Mouse (Mus musculus) CD8-positive naive resting alpha-beta T cell, adult 2 months (primary cell): ENCODE measurements around the gene Lipe.
A peak's percentile ranks its signal among the peaks of the same experiment; 100 is the strongest.
"Not testable (repeated sequence)": the region's sequence is repeated elsewhere in the genome, so short reads cannot be mapped to it uniquely, and the experiment has no call there.

Experiments
- DNase-seq, 2 experiments: peaks; one replicate each; pipeline ENCODE4 v3.0.0; 2022; ENCODE audit warnings: low read depth in 2 of 2, low spot score in 2 of 2

The Lipe gene

DNA sequence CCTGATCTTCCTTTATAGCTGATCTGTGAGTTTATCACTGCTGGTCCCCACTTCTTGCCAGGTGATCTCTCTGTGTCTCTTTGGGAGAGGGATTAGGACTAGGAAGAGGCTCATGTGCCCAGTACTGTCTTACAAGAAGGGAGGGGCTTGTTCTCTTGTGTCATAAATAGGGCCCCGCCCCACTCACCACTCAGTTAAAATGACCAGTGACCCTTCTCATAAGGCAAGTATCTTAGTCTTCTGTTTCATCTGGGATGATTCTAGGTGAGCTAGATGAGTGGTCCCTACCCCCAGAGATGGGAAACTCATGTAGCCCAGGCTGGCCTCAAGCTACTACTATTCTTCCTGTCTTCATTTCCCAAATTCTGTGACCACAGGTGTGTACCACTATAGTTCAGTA lies at the start of gene Lipe:
Lipe (minus strand) TSS at position 101 of the 400 bp plus-strand sequence.
- no peak for DNase-seq

DNA sequence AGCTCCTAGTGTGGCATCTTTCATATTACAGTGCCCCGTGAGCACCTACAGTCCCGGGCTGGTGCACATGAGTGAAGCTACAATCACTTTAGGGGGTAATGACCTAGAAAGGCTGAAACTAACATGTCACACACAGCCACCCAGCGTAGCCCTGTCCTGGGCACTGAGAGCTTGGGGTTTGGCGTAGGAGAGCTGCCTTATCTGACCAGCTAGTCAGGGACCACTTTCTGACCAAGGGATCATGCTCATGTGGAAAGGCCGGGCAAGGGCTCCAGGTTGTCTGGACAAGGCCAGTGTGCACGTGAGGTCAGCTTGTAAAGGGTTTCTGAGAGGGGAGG lies 42.3 kb upstream of the Lipe start:
- DNase-seq = no peak

DNA sequence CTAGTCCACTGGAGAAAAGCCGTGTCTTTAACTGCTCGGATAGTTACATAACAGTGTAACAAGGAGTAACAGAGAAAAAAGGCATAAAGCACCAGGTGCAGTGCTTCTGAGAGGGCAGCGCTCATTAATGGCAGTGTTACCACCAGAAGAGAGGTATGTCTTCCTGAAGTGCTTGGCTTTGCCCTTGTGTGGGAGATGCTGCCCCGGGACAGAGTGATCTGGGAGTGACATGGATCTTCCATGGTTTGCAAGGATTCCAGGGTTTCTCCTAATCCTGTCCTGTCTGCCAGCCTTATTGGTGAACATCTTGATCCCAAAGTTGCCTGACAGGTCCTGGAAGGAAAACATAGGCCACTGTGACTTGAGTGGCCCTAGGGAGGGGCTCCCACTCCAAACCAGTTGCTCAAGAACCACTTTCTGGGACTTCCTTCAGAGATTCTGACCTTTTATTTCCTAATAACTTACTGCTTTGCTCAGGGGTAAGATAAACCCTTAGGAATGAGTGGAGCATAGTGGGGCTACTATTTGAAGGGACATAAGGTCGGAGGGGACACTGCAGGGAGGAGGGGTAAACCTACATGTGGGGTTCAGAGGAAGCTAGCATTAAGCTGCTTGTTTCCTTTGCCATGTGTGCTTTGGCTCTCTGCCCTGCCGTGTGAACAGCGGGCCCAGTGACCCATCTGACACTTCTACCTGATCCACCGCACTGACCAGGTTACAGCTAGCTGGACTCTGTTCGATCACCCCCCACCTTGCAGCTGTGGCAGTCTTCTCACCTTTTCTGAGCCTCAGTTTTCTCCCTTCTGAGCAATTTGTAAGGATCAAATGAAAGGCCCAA lies 41.7 kb upstream of the Lipe start:
- DNase-seq = no peak

DNA sequence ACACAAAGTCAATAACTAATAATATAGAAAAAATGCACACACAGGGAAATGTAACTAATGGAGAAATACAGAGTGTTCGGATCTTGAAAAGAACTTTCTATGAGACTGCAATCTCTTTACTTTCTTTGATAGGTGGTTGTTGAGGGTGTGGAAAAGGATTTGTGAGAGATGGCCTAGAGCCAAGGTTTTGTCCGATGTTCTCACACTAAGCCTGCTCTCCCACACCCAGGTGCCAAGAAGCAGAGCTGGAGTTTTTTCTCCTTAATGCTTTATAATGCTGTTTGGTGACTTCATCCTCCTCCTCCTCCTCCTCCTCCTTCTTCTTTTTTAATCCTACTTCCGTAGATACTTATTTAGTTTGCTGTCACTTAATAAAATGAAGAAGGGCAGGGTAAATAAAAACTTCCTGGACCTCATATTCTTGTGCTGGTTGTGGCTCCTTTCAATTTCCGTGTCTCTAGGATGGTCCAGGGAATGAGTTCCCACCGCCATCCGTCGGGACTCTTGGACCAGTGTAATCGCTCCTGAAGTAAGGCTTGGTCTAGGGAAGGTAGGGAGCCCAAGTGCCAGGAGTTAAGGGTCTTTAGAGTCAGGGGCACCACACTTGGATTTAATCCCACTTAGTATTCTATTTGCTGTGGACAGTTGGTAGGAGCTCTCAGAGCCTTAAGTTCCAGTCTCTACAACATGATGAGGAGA lies 40.8 kb upstream of the Lipe start:
- DNase-seq = no peak

DNA sequence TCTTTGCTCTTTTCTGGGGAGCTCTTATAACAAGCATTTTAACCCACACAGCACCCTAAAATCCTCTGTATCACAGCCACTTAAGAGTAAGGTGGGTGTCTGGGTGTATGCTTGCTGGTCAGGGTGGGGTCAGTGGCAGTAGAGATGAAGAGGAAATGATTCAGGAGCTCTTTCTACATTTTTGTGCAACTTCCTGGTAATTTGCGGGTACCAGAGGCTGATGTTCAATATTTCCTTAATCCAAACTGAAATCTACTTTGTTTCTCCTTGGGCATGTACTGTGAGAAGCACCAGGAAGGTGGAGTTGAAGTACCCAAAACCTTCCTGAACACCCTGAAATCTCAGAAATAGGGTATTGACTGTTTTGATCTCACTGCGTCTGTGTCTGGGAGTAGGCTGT lies 38.2 kb upstream of the Lipe start:
- no peak for DNase-seq

DNA sequence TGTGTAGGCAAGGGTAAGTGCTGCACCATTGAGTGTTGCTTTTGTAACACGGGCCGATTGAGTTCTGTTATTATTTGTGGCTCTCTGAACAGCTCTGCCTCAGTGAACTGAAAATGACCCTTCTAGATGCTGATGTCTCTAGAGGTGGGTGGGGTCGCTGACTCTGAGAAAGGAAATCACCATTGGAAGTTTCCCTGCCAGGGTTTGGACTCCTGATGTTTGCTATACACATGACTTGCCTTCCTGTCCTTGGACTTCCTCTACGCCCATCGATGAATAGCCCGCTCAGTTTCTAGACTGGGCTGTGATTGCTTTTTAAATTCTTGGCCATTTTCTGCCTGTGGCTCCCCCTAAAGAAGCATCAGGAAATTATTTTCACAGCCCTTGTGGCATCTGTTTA lies 37.7 kb upstream of the Lipe start:
- DNase-seq = no peak

DNA sequence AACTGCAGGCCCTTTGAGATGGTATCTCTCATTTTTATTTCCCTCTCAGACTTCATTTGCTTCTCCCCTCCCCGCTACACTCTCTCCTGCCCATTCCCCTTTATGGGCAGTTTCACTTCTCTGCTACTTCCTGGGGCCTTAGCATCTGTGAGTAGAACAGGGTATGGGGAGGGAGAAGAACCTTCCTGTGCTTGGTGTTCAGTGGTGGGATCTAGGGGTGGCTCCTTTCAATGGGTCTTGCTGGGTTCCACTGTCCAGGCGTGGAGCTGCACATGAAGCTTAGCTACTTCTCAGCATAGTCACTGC lies 37.0 kb upstream of the Lipe start:
- no peak for DNase-seq

DNA sequence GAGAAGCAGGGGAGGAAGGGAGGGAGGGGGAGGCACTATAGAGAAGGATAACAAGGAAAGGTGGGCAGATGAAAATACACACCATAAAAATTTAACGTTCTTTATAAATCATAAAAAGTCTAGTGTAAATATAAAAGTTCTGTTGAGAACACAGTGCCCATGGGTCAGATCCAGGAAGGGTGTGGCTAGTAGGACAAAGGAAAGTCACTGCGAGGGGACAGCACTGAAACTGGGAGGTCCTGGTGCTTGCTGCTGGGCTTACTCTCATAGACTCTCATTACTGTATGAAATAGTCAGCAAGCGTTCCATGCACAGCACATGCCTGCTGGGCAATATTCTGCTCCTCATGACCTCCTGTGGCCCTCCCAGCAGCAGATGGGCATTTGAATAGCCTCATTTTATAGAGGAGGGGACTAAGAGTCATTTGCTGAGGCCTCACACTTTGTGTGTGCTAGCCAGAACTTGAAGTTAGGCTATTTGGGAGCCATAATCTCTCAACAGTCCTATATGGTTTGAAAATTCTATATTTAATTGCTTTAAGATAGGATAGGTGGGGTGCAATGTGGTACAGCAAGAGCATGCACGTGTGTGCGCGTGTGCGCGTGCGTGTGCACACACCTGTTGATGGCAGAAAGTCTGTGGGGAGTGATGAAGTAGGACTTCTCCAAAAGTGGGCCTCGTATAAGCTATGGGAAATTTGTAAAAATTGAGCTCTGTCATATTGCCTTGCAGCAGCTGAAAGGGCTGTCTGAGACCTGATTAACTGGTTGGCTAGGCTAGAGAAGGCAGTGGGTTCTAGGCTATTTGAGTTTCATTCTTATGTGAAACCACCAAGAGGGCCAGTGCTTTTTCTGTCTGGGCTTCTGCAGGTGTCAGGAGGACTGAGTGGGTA lies 36.4 kb upstream of the Lipe start:
- no peak for DNase-seq

DNA sequence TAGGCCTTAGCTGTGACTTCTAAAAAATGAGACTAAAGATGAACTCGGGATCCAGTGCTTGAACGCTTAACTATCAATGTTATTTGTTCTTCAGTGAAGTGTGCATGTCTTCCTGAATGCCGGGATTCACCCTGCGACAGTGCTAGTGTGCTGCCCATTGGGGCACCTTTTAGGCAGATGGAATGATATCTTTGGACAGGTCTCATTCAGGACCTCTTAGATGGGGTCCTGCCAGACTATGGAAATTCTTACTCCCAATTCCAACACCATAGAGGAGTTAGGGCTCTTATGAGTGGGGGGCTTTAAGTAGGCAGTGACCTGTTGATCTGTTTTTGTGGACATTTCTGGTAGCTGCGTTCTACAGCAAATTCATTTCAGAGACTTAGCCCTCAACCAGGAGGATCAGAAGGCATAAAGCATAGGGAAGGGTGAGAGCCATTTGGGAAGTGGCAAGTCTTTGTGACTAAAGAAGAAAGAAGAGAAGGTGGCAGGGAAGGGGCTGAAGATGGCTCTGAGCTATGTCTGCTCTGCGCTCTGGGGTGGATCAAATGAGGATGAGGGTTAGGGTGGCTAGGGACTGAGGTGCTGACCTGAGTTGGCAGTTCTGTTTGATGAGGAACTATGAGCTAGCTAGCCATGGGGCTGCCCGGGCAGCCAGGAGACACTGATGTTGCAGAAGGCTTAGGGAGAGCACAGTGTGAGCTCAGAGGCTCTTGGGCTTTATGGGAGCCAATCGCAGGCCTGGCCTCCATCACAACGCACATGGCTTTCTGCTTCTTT lies 35.5 kb upstream of the Lipe start:
- DNase-seq = no peak

DNA sequence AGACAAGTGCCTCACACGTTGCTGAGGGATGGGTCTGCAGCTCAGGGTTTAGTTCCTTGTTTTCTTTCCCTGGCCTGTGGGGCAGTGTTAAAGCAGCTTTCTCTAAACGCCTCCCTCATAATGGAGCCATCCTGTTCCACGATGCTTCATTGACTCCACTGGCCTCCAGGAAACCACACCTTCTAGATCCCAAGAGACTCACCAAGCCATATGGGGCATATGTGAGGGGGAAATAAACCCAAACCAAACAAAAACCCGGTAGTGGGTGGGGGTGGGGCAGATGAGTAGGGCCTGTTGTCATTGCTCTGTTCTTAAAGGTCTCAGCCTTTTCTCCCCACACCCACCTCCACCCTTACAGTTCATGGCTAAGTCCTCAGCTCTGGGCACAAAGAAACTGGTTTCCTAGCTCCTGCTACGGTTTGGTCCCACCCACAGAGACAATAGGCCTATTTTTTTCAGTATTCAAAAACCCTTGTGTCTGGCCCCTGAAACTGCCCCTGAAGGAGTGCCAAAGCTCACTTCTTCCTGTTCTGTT lies 34.6 kb upstream of the Lipe start:
- no peak for DNase-seq

DNA sequence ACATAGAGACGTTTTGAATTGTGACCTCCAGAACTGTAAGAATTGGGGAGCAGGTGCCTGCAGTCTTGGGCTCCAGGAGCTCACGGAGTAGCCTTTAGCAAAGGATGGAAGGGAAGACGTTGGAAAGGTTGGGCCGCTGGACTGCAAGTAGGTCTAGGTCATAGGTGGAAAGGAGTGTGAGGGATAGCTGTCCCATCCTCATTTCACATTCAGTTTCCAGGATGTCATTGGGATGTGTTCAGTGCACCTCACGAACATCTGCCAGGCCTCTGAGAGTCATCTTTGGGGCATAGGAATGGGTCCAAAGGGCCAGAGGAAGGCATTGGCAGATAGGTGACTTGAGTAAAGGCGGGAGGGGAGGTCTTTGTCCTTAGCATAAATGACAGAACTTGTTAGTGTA lies 33.9 kb upstream of the Lipe start:
- DNase-seq = no peak

DNA sequence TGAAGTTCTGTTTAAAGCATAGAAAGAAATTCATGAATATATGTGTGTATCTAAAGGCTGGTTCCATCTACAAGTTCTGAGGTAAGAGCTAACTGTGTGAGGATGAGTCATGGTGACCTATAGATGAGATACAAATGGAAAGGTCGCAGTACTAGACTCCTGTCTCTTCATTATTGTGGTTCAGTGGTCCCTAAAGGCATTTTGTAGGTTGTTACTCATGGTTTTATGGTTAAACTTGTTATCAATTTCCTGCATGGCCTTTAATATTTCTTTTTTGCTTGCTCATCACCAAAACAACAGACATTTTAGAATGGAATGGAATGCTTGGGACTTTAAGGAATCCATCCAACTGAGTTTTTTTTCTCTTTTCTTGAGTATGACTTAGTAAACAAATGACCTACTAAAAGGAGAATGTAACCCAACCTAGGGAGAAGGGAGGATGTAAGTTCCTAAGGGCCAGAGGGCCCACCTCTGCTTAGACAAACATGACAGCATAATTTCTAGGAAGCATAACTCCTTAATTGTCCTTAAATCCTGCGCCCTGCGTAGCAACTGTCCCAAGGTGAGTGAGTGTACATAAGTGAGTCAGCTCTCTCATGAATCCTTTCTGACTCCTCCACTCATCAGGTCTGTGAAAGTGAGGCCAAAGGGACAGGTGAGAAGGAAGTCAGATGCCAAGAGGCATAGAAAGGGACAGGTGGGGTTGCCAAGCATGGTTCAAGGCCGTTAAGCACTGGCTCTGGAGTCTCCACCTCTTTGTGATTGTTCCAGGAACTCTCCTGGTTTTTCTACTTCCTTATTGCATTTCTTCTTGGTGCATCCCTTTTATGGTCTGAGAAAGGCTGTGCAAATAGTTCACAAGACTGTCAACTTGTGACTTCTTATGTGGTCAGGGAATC lies 31.6 kb upstream of the Lipe start:
- DNase-seq = no peak

DNA sequence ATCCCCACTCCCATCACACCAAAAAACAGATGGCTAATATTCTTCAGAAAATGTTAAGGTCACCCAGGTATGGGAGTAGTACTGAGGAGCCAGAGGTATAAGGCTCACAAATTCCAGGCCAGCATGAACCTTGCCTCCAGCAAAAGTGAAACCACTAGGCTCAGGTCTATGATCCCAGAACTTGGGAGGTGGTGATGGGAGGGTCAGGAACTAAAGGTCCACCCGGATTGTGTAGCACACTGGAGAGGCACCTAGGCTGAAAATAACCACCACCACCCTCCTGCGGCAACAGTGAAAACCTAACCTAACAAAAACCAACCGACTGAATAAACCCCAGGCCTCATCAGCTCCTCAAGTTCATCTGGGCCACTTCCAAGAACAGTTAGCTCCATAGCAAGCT lies 29.8 kb upstream of the Lipe start:
- no peak for DNase-seq

DNA sequence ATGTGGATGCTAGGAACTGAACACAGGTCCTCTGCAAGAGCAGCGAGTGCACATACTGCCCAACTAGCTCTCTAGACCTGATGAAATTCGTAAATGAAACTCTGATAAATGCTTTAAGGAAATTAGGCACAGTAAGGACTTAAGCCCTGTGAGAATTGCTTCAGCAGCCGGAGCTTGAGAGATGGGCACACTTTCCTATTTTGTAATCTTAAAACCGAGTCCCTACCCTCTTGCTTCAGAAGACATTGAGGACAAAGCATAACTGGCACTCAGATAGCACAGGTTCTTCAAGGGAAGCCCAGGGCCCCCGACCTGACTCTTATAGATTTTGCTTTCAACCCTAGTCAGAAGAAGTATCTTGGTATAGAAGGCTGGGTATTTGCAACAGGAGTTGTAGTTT lies 28.6 kb upstream of the Lipe start:
- DNase-seq = no peak

DNA sequence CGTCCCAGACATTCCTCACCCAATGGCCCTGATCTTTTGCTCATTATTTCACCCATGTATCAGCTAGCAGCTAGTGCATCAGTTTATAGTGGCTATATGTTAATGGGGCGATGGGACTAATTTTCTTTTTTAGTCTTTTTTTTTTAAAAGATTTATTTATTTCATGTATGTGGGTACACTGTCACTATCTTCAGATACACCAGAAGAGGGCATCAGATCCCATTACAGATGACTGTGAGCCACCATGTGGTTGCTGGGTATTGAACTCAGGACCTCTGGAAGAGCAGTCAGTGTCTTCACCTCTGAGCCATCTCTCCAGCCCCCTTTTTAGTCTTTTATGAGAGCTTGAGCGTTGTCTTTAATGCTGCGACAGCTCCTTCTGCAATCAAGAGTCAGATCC lies 27.9 kb upstream of the Lipe start:
- DNase-seq = not testable (repeated sequence)

DNA sequence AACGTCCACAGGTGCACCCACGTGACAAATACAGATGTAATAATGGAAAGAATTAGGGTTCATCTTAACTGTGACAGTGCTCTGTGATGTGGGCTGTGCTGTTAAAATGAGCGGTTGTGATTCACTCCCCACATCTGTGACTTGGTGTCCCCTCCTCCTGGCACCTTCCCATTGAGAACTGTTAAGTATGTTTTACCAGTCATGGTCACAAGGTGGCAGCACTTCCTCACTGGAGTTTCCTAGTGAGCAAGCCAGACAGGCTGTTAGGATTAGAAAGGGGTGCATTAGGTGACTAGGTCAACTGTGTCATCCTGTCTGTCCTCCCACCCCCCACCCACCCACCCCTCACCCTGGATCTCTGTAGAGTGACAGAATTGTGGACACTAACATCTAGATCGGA lies 25.9 kb upstream of the Lipe start:
- DNase-seq = peak; percentile 71 to 82

DNA sequence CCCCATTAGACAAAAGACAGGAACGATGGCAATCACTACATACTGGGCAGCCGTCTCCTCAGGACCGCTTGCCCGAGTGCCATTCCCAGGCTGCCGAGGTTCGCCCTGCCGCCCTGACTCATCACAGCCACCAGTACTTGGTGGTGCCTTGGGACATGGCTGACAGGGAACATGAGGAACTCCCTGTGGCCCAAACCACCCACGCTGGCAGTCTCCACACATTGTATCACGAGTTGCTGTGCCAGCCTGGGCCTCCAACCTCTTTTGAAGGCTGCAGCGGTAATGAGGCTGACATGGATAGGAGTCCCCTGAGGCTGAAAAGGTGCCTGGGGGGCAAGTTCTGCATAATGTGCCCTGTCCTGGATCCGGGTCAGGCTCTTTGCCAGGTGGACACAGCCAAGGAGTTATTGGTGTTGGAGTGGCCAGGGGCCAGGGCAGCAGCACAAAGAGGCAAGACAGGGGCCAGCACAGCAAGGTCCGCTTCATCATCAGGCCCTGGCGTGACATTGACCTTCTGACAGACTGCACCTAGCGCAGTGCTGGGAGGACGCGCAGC lies 23.9 kb upstream of the Lipe start:
- DNase-seq = no peak

DNA sequence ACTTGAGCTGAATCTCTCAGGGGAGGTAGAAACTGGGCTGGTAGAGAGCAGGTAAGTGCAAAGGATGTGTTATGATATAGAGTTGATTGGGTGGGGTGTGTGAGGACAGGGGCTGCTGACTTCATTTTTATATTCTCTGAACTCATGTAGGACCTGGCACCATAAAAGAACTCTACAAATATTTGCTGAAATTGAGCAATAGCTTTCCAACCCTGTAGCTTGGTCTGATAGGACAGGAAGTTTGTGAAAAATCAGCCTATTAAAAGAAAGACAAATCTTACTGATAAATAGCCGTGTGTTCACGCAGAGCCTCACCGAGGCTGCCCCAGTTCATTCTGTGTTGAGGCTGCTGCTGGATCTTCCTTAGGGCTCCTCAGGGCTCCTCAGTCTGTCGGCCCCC lies 21.4 kb upstream of the Lipe start:
- no peak for DNase-seq

DNA sequence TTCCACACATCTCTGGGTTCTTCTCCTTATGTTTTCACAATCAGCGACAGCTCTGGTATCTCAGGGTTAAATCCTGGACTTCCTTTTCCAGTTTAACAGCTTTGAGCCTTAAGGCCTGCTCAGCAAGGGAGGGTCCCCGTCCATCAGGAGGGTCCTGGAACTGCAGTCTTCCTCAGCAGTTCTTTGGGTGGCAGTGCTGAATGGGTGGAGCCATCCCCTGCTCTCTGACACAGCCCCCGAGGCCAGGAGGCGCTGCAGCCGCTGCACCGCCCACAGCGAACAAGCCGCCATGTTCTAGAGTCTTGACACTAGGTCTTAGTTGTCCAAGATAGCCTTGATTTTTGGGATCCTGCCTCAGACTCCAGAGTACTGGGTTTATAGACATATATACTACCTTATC lies 21.0 kb upstream of the Lipe start:
- DNase-seq = no peak

DNA sequence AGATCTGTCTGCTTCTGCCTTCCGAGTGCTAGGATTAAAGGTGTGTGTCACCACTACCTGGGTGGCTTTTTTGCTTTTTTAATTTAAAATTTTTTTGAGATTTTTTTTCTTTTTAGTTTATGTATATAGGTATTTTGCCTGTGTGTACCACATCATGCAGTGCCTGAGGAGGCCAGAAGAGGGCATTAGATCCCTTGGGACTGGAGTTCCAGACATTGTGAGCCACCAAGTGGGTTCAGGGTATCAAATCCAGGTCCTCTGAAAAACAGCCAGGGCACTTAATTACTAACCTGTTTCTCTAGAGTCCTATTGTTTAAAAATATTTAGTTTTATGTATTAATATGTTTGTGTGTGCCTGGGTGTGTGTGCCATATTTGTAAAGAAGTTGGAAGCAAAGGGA lies 19.1 kb upstream of the Lipe start:
- peak in 1 of 2 experiments; percentile 11 for DNase-seq
